Mouse (Mus musculus): ENCODE data around the gene Nt5c1a.
"Not testable (repeated sequence)": the region's sequence is repeated elsewhere in the genome, so short reads cannot be mapped to it uniquely, and the experiment has no call there.

The Nt5c1a gene

DNA sequence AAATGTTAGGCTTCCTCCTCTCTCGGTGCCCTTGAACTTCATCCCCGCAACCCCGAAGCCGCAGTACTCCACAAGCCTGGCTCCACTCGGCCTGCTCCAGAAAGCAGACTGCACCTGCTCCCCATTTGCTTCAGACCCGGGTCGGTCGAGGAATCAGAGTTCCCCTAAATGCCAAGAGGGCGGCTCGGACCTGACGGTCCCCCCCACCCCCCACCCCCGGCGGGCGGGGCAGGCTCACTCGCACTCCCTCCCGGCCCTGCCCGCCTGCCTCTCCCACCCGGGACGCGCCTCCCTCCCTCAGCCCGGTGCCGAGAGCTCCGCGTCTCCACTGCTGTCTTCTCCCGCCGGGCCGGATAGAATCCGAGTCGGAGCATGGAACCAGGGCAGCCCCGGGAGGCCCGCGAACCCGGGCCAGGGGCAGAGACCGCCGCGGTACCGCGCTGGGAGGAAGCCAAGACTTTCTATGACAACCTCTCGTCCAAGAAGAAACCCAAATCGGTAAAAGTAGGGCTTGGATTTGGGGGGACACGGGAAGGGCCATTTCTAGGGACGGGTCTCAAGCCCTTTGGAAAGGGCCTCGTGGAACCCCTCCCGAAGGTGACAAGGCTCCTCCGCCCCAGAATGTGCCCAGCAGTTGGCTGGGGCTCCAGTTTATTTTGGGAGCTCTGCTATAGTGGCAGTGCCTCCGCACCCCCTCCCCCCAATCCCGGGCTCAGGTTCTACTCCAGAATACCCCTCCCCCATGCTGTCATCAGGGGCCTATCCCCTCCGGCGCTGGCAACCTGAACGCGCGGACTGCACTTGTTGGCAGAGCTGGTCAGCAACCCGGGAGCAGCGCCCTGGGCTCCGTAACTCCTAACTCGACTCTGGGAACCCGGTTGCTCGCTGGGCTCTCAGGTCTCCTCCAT lies at the start of gene Nt5c1a:
TSS of gene Nt5c1a (plus strand) at position 319 of the 908 bp plus-strand sequence.
- DNase-seq (ENCODE audit: low spot score) = no peak

GRCm38 (mm10) chr4:123152003-123152402 lies 49.3 kb upstream of the Nt5c1a start:
- DNase-seq (ENCODE audit: low spot score) = no peak

- DNase-seq (ENCODE audit: low spot score) = no peak
These were observed 48.3 kb upstream of the Nt5c1a start for GRCm38 (mm10) chr4:123152976-123153375.

- peak; percentile 34 for DNase-seq (ENCODE audit: low spot score)
These were observed 46.3 kb upstream of the Nt5c1a start for GRCm38 (mm10) chr4:123155004-123155403.

DNA sequence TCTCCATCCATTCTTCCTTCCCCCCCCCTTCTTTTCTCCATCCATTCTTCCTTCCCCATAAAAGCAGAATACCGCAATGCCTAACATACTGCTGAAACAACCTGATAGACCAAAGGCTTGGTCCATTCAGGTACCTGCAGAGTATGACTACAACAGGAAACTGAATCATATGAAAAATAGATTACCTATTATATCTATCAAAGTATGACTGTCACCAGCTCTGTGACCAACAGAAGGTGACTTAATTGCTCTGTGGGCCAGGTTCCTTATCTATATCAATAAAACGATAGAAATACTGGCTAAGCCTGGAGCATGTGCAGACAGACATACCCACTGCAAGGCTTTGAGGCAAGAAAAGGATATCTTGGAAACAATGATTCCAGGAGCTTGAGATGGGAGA lies 45.9 kb upstream of the Nt5c1a start:
- no peak for DNase-seq (ENCODE audit: low spot score)

- no peak for DNase-seq (ENCODE audit: low spot score)
These were observed 45.5 kb upstream of the Nt5c1a start for GRCm38 (mm10) chr4:123155840-123156239.

DNA sequence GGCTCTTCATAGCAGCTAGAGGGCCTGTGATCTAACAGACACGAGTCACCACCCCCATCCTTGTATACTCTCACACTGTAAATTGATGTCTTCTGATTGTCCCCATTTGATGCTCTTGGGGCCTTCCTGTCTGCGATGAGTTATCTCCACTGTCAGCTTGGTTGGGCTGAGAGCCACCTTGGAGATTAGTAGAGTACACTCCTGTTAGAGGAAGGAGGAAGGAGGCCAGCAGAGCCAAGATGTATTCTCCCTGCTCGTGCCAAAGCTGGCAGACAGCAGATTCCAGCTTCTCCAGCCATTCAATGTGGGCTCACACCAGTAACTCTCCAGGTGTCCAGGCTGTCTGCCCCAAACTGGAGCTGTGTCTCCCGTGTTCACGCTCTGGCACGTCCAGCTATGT lies 40.7 kb upstream of the Nt5c1a start:
- no peak for DNase-seq (ENCODE audit: low spot score)

DNA sequence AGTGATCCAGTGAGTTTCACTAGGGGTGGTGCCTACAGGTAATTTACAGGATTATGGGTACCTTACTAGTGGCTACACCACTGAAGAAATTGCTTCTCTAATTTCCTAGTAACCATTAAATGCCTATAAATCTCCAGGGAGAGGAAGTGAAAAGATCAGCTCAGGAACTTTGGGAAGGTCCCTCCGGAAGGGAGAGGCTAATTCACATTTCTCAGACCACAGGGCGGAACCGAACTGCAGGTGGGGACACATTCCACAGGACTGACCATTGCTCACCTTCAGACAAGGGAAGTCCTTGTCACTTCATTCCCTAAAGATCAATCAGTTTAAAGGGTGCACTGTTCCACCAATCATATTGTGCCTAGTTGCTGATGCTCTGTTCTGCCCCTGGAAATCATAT lies 40.1 kb upstream of the Nt5c1a start:
- not testable (repeated sequence) for DNase-seq (ENCODE audit: low spot score)

DNA sequence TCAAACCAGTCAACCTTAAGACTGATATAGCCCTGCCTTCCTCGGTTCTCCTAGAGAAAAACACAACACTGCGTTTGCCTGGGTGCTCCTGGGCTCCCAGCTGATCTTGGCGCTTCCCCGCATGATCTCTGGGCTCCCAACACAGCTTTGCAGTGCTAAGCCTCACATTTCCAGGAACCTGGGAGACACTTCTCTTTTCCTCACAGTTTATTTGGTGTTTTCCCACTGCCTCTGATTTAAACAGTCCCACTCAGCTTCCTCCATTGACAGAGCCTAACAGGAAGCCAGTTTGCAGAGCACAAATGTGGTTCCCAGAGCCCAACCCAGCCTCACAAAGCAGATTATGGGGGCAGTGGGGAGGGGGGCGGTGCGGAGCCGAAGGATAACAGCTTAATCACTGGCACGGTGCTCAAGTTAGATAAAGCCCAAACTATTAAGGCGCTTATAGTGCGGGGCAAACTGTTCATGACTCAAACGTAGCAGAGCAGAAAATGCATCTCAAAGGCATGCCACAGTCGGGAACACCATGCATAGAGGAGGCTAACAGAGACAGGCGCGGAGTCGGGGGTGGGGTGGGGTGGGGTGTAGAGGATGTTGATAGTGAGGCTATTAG lies 38.9 kb upstream of the Nt5c1a start:
- no peak for DNase-seq (ENCODE audit: low spot score)

- no peak for DNase-seq (ENCODE audit: low spot score)
These were observed 37.1 kb upstream of the Nt5c1a start for GRCm38 (mm10) chr4:123164157-123164556.

- no peak for DNase-seq (ENCODE audit: low spot score)
These were observed 29.5 kb upstream of the Nt5c1a start for GRCm38 (mm10) chr4:123171811-123172210.

- DNase-seq (ENCODE audit: low spot score) = no peak
These were observed 18.7 kb upstream of the Nt5c1a start, which contains the start of gene Hpcal4 for GRCm38 (mm10) chr4:123182328-123183238. Hpcal4 (plus strand) TSS chr4:123183227.

GRCm38 (mm10) chr4:123183239-123184056 lies 17.9 kb upstream of the Nt5c1a start:
- DNase-seq (ENCODE audit: low spot score) = peak; percentile 73

DNA sequence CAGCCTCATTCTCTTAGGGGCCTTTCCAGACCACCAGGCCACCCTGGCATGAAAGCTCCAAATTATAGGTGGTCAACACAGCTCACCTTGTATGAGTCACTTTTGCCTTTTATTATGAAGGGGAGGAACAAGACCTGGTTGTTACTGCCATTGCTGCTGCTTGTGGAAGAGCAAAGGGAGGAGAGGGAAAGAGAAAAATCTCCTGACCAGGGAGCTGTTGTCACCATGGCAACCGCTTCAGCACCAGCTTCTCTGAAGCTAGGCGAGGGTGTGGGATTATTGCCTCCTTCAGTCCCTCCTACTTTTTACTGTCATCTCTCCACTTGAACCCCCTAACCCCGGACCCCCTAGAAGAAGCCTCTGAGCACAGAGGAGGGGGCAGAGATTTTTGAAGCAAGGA lies 16.5 kb upstream of the Nt5c1a start:
- DNase-seq (ENCODE audit: low spot score) = no peak

DNA sequence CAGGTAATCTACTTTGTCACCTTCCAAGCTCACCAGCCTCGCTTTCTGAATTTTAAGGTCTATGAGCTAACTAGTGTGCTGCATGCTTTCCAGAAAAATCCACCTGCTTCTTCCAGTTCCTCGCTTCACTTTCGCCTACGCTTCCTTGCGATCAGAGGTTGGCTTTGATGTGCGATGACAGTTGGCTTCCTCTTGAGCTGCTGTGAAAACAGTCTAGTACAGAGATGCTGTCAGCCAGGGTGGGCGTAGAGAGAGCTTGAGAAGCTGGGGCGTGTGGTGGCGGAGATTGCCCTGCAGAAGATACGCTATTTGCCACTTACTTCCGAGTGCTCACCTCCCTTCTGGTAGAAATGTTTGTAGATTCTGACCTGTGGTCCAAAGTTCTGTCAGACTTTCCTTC lies 9.0 kb upstream of the Nt5c1a start:
- DNase-seq (ENCODE audit: low spot score) = no peak

- DNase-seq (ENCODE audit: low spot score) = no peak
These were observed 7.5 kb upstream of the Nt5c1a start for GRCm38 (mm10) chr4:123193791-123194190.

DNA sequence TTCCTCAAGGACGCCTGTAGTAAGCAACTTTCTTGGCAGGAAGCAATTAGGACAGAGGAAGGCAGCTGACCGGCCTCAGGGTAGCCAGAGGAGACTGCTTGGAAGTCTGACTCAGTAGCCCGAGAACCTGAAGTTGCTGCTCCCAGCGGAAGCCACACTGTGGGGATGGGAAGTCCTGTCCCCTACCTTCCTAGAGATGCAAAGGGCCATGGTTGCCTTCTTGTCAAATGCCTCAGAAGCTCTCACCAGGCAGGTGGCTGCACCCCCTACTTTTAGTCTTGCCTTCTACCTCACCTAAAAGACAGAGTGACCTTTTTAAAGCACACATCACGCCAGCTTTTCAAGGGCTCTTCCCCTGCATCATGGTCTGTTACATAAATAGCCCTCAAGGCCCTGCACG lies 4.6 kb upstream of the Nt5c1a start:
- DNase-seq (ENCODE audit: low spot score) = no peak

- DNase-seq (ENCODE audit: low spot score) = peak; percentile 54
These were observed 526 bp upstream of the Nt5c1a start for GRCm38 (mm10) chr4:123200771-123201185.

DNA sequence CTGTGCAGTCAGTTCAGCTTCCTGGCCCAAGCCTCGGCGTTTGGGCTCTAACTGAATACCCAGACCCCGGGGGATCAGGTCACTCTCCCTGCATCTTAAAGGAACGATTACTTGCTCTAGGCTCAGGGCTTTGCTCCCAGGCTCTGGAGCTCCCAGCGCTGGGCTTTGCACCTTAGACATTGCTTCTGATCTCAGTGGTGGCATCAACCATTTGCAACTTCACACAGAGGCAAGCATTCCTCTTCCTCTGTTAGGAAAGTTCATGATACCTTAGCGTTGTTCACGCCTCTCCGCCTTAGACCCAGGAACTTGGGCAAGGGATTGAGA lies 753 bp downstream of the Nt5c1a start:
- no peak for DNase-seq (ENCODE audit: low spot score)

DNA sequence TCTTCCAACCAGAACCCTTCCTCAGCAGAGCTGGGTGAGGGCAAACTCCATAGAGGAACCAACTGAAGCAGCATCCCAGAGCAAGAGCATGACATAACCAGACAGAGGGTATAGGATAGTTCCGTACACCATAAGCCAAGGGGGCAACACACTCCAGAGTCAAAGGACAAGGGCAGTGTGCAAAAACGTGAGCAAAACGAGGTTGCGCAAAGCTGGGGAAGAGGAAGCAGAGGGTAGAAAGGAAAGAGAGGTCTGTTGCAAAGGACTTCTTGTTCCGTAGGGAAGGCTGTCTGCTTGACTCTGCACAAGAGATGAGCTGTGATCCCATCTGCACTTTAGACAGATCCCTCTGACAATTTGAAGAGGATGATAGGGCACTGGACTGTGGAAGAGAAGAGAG lies 6.0 kb downstream of the Nt5c1a start:
- no peak for DNase-seq (ENCODE audit: low spot score)

DNA sequence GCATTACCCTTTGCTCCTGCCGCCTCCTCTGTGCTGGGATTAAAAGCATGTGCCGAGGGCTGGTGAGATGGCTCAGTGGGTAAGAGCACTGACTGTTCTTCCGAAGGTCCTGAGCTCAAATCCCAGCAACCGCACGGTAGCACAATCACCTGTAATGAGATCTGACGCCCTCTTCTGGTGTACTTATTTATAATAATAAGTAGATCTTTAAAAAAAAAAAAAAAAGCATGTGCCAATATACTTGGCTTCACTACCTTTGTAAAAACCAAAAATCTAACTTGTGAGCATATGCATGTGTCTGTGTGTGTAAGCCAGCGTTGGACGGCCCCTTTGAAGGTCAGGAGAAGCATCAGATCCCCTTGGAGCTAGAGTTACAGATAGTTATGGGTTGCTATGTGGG lies 9.7 kb downstream of the Nt5c1a start:
- no peak for DNase-seq (ENCODE audit: low spot score)

- DNase-seq (ENCODE audit: low spot score) = no peak
These were observed 10.1 kb downstream of the Nt5c1a start for GRCm38 (mm10) chr4:123211453-123211852.

All from lung, postnatal 25 days (tissue).